Mouse (Mus musculus): Measurements from ENCODE around the gene Gfer. TPM values are rescaled to one million over a fixed set of nuclear protein-coding genes. Genes with fewer than 3 reads are reported as not detected.
"Not testable (repeated sequence)": the region's sequence is repeated elsewhere in the genome, so short reads cannot be mapped to it uniquely, and the experiment has no call there.

Gene Gfer
- polyA plus RNA-seq, 3 experiments from 2014 or later = 10.2 to 18.4 (median 13.1) TPM

DNA sequence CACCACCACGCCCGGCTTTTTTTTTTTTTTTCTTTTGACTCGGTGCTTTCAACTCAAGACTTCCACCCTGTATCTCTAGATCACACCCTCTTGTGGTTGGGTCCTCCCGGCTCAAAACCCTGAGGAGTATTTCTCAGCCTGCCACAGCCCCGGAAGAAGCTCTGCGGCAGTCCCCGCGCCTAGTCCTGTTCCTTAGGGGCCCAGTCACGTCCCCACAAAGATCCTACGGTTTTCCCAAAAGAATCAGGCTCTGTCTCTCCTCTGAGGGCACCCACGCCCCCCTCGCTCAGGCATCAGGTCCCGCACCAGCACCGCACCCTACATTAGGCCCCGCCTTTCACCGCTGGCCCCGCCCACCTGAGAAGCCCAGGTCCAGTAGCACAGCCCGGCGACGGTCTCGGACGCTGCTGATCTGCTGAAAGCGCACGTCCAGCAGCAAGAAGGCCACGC, 8.8 kb downstream of the Gfer start:
- ATAC-seq = peak; percentile 75

DNA sequence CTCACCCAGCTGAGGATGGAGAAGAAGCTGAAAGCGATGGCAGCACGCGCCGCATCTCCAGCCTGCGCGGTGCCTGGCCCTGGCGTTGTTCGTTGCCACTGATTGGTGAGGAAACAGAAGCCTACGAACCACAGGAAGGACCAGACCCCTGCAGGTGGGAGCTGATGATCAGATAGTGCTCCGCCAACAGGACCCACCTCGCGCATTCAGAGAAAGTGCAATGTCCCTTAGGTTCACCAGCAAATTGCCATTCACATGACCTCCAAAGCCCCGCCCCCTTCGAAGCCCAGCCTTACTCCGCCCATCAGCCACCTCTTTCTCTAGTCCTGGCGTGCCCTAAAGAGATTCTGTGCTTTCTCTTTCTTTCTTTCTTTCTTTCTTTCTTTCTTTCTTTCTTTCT, 9.4 kb downstream of the Gfer start:
- peak; percentile 41 for ATAC-seq

DNA sequence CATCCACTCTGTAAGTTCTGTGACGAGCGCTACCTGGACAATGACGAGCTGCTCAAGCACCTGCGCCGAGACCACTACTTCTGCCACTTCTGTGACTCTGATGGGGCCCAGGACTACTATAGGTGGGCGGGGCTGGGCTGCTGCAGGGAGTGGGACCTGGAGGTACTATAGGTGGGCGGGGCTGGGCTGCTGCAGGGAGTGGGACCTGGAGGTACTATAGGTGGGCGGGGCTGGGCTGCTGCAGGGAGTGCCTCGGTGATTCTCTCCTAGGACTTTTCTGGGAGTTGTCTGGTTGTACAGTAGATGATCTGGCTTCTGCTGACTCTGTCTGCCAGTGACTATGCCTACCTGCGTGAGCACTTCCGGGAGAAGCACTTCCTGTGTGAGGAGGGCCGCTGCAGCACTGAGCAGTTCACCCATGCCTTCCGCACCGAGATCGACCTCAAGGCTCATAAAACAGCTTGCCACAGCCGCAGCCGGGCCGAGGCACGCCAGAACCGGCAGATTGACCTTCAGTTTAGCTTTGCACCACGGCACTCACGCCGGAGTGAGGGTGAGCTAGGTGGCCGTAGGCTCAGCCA, 18.4 kb downstream of the Gfer start:
- no peak for ATAC-seq

DNA sequence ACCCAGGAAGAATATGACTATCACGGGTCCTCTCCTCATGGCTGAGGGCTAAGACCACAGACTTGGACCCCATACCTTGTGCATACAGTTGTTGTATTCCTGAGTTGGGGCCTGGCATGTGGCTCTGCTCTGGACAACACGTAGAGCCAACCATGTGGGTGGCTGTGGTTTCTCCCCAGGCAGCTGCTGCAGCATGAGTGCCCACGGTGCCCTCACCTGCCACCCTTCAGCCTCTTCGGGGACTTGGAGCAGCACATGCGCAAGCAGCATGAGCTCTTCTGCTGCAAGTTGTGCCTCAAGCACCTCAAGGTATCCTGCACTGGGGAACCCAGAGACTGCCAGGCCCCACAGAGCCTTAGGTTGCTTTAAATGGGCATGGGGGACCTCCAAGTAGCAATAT, 19.1 kb downstream of the Gfer start:
- no peak for ATAC-seq

DNA sequence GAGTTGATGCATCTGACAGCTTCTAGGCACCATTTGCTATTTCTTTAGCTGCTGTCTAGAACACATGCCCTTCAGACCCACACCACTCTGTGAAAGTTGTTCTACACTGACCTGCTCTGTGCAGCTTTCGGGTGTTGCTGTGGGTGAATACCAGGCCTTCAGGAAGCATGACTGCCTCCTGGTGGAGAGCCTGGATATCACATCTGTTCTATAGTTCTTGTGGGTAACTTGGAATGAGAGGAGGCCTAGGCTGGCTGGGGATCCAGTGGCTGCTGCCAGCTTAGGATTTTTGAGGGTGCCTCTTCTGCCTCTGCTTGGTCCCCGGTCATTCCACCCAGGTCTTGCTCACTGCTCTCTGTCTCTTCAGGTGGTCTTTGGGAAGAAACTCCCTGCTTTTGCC, 19.8 kb downstream of the Gfer start:
- peak; percentile 91 for ATAC-seq

DNA sequence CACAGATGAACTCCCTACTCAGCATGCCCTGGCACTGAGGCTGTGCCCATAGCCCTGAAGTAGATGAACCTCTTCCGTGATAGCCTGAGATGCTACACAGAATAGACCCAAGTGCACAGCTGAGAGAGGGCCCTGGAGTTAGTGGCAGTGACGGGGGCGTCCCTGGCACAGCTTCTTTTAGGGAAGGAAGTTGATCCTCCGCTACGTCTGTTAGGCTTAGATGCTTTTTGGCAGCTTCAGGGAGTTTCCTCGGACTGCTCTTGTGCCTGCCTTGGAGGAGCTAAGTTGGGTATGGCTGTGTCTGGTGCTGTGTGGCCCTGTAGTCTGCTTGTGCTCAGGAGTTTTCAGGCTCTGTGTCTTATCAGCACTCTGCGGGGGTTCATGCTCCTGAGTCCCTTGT, 21.7 kb downstream of the Gfer start:
- ATAC-seq = no peak

DNA sequence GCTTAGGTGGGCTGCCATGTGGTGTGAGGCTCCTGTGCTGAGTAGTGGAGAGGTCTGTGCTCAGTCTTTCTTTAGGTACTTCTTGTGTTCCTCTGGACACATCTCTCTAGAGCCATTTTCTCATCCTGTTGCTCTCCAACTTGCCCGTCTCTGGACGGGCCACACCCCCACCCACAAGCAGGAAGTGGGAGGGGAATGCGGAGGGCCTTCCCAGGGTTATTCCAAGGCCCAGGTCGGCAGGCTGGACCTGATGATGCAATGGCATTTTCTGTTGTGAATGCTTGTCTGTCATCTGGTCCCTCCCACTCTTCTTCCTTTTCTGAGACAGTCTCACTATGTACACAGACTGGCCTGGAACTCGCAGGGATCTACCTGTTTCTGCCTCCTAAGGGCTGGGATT, 23.8 kb downstream of the Gfer start:
- no peak for ATAC-seq

DNA sequence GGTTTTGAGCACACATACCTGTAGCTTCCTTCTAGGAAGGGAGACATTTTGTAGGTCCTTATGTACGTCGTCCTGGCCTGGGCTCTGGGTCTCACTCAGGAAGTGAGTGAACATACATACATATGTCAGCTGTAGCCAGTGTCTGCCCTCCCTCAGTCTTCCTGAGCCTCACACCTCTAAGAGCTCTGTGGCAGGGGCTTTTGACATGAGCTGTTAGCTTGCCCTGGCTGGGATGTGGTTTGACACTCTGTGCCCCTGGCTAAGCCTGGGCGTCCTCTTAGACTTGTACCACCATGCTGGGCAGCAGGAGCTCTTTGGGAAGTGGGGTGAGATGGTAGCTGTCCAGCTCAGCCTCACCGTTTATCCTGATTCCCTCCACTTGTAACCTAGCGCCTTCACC, 24.6 kb downstream of the Gfer start:
- no peak for ATAC-seq

DNA sequence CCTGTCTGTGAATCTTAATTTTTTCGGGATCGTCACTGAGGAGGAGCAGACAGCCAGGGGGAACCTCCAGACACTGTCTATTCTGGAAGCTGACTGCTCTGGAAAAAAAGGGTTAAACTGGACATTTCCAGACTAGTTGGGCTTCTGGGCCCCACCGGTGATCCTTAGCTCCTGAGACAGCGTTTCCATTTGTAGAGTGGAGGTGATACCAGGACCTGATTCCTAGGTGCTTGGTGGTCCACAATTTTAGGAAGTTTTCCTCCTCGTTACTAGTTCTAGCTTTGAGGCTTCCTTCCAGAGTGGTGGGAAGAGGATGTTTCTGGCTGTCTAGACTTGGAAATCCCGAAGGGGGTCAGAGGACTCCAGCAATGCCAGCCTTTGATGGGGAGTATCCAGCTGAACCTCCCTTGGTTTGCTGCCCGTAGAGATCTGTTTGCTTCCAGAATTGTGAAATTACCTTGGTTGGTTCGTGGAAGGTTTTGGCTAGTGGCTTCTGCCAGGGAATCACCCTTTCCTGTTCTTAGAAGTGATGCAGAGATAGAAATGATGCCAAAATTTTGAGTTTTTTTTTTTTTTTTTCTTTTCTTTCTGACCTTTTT, 25.6 kb downstream of the Gfer start:
- ATAC-seq = no peak

DNA sequence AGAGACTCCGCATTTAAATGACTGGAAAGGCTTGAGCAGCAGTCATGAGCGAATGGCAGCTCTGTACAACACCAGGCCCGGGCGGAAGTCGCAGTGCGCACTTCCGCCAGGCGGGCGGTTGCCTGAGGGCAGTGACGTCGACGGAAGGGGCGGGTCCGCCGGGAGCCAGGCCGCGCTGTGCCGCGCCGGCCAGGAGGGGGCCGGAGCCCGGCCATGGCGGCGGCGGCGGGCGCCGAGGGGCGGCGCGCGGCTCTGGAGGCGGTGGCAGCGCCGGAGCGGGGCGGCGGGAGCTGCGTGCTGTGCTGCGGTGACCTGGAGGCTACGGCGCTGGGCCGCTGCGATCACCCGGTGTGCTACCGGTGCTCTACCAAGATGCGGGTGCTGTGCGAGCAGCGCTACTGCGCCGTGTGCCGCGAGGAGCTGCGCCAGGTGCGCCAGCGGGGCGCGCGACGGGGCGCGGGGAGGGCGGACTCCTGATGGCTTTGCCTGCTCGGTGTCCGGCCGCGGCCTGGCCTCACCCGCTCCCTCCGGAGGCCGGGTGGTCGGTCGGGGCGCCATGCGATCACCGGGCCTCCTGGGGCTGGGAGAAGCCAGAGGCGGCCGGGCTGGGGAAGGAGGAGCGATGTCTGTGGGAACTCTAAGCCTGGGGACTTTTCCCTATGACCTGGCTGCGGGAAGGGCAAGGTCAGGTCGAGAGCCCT, 26.3 kb downstream of the Gfer start, which contains the start of gene Zfp598:
Zfp598 (plus strand) TSS at position 143 of the 701 bp plus-strand sequence.
- peak; percentile 99 for ATAC-seq

DNA sequence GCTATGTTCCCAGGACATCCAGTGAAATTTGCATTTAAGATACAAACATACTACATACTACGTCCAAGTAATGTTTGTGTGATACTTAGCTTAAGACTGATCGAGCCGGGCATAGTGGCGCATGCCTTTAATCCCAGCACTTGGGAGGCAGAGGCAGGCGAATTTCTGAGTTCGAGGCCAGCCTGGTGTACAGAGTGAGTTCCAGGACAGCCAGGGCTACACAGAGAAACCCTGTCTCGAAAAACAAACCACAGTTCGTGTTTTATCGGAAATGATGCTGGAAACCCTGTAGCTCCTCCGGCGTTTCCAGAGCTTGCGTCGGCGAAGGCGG, 26.8 kb downstream of the Gfer start:
- not testable (repeated sequence) for ATAC-seq

DNA sequence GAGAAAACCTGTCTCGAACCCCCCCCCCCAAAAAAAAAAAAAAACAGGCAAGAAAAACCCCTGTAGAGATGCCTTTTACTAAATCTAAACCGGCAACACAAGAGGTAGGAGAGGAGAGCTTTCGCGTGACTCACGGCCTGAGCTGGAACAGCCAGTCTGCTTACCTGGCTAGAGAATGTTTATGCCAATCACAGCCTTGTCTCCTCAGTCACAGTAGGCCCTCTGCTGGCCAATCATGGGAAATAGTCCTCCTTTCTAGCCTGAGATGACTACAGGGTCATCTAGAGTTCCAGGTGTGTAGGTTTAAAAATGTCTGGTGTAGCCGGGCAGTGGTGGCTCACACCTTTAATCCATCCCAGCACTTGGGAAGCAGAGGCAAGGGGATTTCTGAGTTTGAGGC, 28.5 kb downstream of the Gfer start:
- ATAC-seq = peak; percentile 33

DNA sequence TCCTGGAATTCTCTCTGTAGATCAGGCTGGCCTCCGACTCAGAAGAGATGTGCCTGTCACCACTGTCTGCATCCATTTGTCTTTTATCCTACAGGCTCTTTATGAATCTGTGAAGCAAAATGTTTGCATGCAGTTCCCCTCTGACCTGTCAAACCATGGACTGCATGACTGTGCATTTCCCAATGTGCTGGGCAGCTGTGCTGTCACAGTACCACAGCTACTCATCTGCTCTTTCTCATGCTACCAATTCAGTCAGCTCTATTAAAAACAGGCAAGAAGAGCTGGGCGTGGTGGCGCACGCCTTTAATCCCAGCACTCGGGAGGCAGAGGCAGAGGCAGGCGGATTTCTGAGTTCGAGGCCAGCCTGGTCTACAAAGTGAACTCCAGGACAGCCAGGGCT, 28.9 kb downstream of the Gfer start:
- not testable (repeated sequence) for ATAC-seq

DNA sequence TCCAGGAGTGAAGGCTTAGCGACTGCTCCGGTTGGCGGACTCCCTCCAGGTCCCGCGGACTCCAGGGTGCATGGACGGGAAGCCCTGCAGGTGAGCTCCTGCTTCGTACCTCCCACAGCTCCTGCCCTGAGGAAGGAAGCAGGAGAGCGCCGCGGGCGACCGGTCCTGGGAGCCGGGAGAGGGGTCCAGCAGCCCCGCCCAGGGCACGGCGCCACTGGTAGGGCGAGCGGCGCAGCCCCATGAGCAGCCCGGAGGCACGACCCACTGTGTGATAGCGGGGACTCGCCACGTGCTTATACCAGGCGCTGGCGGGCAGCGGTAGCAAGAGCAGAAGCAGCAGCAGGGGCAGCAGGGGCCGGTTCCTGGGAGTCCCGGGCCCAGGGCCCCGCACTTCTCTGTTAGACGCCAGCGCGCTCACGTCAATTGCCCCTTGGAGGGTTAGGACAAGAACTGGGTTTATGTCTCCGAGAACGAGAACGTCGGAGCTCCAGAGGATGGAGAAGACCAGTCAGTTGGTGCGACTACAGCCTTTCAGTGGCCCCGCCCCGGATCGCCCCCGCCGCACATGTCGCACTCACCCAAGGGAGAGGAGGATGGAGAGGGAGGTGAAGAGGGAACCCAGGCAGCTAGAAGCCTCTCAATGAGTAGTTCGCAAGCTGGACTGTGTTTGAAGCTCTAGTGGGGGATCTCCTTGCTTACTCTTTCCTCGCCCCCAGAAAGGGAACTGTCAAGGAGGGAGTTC, 37.8 kb downstream of the Gfer start, which contains the start of gene Npw:
Npw (minus strand) TSS at position 441 of the 742 bp plus-strand sequence.
- no peak for ATAC-seq

DNA sequence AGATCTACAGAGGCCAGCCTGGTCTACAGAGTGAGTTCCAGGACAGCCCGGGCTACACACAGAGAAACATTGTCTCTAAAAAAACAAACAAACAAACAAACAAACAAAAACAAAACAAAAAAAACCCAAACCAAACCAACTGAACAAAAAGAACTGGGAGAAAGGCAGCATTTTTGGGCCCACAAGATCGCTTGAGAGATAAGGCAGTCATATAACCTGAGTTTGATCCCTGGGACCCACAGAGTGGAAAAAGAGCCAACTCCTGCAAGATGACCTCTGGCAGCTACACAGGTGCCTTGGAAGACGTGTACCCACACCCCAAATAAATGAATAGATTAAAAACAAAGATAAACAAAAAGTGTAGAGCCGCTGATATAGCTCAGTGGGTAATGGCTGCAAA, 41.0 kb downstream of the Gfer start:
- no peak for ATAC-seq

DNA sequence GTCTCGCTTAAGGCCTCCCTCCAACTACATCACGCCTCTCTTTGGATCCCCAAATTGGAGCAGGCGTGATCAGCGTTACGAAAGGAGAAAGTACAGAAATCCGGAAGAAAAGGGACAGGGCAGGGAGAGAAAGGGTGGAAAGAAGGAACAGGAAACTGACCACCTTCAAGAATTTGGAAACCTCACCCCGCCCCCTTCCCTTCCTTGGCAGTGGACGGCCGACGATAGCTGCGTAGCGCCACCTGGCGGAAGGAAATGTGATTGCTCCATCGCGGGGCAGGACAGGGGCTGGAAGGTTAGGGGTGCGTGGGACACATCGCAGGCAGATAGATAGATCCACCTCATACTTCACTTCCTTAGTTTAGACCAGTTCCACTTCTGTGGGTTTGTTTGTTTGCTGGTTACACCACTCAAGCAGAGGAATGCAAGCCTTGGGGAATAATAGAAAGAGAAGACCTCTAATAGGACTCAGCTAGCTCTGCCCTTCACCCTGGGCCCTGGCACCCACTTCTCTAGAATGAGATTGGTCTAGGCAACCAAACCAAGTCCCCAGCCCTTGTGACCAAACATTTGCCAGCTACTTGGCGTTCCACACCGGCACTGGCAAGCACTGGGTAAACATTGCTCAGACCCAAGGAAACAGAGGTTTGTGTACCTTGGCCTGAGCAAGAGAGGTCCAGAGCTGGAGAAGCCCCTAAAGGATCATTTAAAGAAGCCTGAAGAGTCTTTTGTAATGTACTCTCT, 41.8 kb downstream of the Gfer start:
- ATAC-seq = no peak

DNA sequence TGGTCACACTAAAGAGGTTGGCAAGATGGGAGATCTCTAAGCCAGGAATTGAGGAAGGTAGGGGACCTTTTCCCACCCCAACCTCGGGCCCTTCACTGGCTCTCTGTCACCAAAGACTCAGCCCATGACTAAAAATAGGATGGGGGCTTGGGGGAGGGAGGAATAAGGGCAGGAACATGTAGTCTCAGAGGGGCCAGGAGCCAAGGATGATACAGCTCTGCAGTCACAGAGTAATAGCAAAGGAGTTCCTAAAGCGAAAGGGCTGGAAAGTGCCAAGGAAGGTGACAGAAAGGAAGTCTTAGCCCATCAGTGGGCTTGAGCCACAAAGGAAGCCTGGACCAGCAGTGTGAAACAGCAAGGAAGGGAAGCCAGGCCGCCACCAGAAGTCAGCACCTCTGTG, 44.1 kb downstream of the Gfer start:
- no peak for ATAC-seq

DNA sequence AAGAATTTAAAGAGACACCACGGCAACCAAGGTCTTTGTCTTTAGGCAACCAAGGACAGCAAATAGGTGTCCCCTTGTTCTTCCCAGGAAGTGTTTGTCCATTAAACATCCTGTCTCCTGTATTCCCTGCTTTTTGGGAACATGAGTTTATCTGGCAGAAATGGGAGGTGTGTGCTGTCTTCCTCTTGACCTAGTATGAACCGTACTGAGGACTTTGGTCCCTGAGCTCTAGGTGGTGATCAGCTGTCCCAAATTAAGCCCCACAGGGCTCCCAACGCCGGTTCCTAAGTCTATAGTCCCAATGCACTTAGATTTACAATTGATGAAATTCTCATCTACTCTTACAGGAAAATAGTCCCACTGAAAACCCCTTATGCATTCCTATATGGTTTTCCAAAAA, 45.2 kb downstream of the Gfer start:
- no peak for ATAC-seq

DNA sequence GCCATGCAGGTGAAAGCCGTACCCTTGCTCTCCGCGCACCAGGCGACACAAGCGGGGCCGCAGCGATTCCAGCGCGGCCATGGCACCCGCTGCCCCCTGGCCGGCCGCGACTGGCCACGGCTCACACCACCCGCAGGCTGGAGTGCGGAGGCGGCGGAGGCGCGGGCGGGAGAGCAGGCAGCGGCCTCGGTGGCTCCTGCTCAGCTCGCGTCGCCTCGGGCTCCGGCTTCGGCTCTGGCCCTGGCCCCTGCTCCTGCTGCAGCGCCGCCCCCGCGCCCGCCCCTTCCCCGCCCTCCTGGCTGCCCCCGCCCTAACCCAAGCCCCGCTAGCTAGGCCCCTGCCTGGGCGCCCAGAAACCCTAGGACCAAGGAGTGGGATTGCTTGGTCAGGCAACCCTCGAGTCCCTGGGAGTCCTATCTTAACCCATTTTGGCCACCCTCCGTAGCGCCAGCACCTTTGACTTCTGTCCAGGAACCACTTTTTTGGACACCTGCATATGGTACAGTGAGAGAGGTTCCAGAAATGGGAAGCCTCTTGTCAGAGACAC, 45.8 kb downstream of the Gfer start, which contains the start of gene Slc9a3r2:
Slc9a3r2 (minus strand) TSS at position 258 of the 547 bp plus-strand sequence.
- no peak for ATAC-seq

DNA sequence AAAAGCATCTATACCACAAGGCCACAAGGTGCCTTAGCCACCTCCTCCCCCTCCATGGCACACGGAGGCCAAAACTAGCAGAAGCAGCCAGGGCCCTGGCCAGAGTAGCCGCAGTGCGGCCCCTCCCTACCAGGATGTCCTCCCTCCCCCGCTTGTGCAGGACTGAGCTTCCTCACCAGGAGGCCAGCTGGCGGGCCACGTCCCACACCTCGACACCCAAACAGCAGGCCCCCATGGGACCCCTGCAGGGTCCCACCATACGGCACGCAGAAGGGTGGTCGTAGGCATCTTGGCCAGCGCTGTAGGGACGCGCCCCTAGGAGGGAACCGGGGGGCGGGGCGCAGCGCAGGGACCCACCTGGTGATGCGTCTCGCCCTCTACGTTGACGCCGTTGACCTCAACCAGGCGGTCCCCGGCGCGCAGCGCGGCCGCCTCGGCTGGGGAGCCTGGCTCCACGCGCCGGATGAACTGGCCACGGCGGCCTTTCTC, 46.3 kb downstream of the Gfer start:
- ATAC-seq = no peak

DNA sequence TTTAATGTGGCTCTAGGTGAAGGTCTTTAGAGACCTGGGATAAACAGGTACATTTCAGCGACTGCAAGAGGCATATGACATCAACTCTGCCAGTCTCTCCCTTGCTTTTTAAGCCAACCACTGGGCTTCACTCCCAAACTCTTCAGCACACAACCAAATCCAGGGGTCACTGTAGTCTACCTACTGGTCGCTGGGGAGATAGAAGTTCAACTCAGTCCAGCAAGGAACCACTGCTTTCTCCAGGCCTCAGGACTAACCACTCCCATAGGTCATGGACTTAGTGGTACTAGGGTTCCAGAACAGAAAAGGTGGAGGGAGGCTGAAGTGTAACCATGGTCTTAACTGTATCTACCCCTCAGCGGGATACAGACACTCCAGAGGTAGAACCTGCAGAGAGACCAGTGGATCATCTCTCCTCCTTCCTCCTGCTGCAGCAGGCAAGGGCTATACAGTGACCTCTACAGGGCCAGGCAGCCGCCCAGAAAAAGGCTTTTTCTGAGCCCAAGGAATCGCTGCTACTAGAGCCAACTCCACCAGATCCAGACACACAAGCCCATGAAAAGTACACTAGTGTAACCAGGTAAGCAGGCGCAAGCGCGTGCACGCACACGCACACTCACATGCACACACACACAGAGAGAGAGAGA, 47.1 kb downstream of the Gfer start:
- ATAC-seq = no peak

DNA sequence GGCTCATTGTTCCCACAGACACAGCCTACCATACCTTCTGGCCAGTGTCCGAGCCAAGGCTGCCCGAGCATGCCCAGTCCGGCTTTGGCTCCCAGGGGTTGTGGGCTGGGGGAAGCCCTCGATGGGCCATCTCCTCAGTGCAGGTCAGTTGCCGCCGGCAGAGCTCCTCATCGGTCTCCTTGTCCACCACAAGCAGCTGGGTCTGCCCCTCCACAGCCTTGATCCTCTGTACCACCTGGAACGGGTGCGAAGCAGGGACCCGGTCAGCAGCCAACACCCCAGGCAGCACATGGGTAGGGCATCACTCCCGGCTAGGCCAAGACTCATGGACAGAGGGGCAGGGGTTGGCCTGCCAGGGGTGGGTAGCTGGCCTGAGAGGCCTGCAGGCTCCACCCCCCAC, 48.5 kb downstream of the Gfer start:
- ATAC-seq = no peak
